Comparison of ENCODE assay signal across 20 mouse cellular contexts in genomic region chr7:138205124-138205523, GRCm38 (mm10).
"Had no signal": no experiment of that assay in that cellular context is flagged by ENCODE, and none has a peak within 500 bp of the region (broad histone marks: within the 10 kb centered on the region; RNA-seq: fewer than 3 reads in every experiment).

No protein-coding gene starts in this region.

- H3K4me2 ChIP-seq: limb, embryonic 12.5 days; limb, embryonic 15.5 days; liver, embryonic 11.5 days; lung, embryonic 14.5 days; midbrain, embryonic 12.5 days; midbrain, embryonic 15.5 days; neural tube, embryonic 13.5 days; stomach, embryonic 15.5 days had no signal

- H3K27ac ChIP-seq: kidney, postnatal 0 days; limb, embryonic 12.5 days; limb, embryonic 15.5 days; liver, embryonic 14.5 days; midbrain, embryonic 12.5 days; midbrain, embryonic 15.5 days; neural tube, embryonic 13.5 days; stomach, embryonic 15.5 days had no signal

- H3K9me3 ChIP-seq: limb, embryonic 12.5 days; limb, embryonic 15.5 days; midbrain, embryonic 12.5 days; midbrain, embryonic 15.5 days; neural tube, embryonic 13.5 days; stomach, embryonic 15.5 days had no signal

- H3K4me1 ChIP-seq: limb, embryonic 15.5 days; midbrain, embryonic 12.5 days; midbrain, embryonic 15.5 days; stomach, embryonic 15.5 days had no signal

- H3K27me3 ChIP-seq: limb, embryonic 15.5 days; midbrain, embryonic 12.5 days; midbrain, embryonic 15.5 days; neural tube, embryonic 13.5 days; stomach, embryonic 15.5 days had no signal

- ATAC-seq: liver, postnatal 0 days; lung, postnatal 0 days; midbrain, embryonic 15.5 days had no signal

- H3K36me3 ChIP-seq: limb, embryonic 12.5 days; limb, embryonic 15.5 days; midbrain, embryonic 12.5 days; midbrain, embryonic 15.5 days; neural tube, embryonic 13.5 days; stomach, embryonic 15.5 days had no signal

- H3K9ac ChIP-seq: limb, embryonic 12.5 days; limb, embryonic 15.5 days; liver, embryonic 14.5 days; liver, postnatal 0 days; lung, embryonic 14.5 days; midbrain, embryonic 12.5 days; midbrain, embryonic 15.5 days; neural tube, embryonic 13.5 days; stomach, embryonic 15.5 days had no signal

- DNase-seq: kidney, adult 2 months; kidney, postnatal 36 days; left cerebral cortex, postnatal 4 days; liver, postnatal 0 days; lung, embryonic 14.5 days; retina, postnatal 1 day; right cerebral cortex, postnatal 25 days; spleen, adult 18-20 months; thymus, postnatal 25 days had no signal

- H3K4me3 ChIP-seq: limb, embryonic 12.5 days; limb, embryonic 15.5 days; midbrain, embryonic 12.5 days; midbrain, embryonic 15.5 days; myocyte; neural tube, embryonic 13.5 days; stomach, embryonic 15.5 days had no signal
